Mouse (Mus musculus) intestine, embryonic 15.5 days (tissue): ENCODE data around the gene St6gal1. TPM values are rescaled to one million over a fixed set of nuclear protein-coding genes. Genes with fewer than 3 reads are reported as not detected.
"Not testable (repeated sequence)": the region's sequence is repeated elsewhere in the genome, so short reads cannot be mapped to it uniquely, and the experiment has no call there.

Source experiments
- ATAC-seq: fragments of 200-750 bp; cut with Nextera tagmentation; 2 replicates; pipeline ENCODE4 v1.8.0; 2017; ENCODE audit warnings: moderate TSS enrichment, moderate library complexity
- H3K27ac ChIP-seq: fragments of 300-500 bp; sonication (generic); 2 replicates; pipeline ENCODE4 v1.5.1; 2015; ENCODE audit warnings: mild to moderate bottlenecking, inconsistent platforms
- H3K27me3 ChIP-seq: fragments of 300-500 bp; sonication (generic); replicated peaks from 2 replicates; pipeline ENCODE4 v1.6.1; 2015; ENCODE audit warnings: inconsistent platforms
- H3K36me3 ChIP-seq: fragments of 300-500 bp; sonication (generic); 2 replicates; pipeline ENCODE4 v1.6.1; 2015; ENCODE audit warnings: inconsistent platforms
- H3K4me1 ChIP-seq: fragments of 300-500 bp; sonication (generic); replicated peaks from 2 replicates; pipeline ENCODE4 v1.6.1; 2015; ENCODE audit warnings: inconsistent platforms
- H3K4me2 ChIP-seq: fragments of 300-500 bp; sonication (generic); replicated peaks from 2 replicates; pipeline ENCODE4 v1.6.1; 2015; ENCODE audit warnings: mild to moderate bottlenecking, inconsistent platforms
- H3K4me3 ChIP-seq: fragments of 300-500 bp; sonication (generic); replicated peaks from 2 replicates; pipeline ENCODE4 v1.5.1; 2015; ENCODE audit warnings: inconsistent platforms
- H3K9ac ChIP-seq: fragments of 300-500 bp; sonication (generic); 2 replicates; pipeline ENCODE4 v1.6.1; 2015; ENCODE audit warnings: inconsistent platforms
- H3K9me3 ChIP-seq: fragments of 300-500 bp; sonication (generic); 2 replicates; pipeline ENCODE4 v1.6.1; 2016; ENCODE audit warnings: inconsistent platforms
- WGBS: fragments of 180-500 bp; shearing (Covaris S2); methylation state at CpG from one replicate; pipeline ENCODE4 v1.1.7; 2015; 5-methylcytosine and 5-hydroxymethylcytosine counted together
- polyA plus RNA-seq: library from polyadenylated mRNA; unstranded; fragments of >200 nt; fragmentation: Nextera tagmentation; extraction: Ambion mirVana; gene quantifications from 2 replicates; pipeline ENCODE4 v1.2.1, GENCODE M21; 2015

The St6gal1 gene
- polyA plus RNA-seq = 15.7 and 17.5 TPM in 2 replicates

DNA sequence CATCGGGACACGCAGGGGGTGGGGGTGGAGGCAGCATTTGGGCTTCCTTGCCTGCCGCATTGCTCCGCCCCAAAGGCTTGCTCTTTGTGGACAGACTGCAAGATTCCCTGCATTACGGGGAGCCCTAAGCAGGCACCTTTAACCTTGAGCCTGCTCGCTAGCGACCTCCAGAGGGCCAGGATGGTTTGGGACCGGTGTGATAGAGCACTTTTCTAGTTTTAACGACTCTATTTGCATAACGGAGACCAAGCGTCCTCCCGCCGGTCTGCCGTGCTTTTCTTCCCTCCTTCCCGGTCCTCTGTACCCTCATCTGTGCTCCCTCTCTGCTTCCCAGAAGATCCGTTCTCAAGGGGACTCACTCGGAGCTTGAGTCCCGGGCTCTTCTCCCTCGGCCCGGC is at the start of gene St6gal1:
St6gal1 (plus strand) TSS at position 70 of the 398 bp plus-strand sequence.
- peak; percentile 78 for ATAC-seq
- WGBS = under 1% methylated on average over 20 of the region's 20 CpGs
- H3K4me2 ChIP-seq = peak within 1 kb of the TSS; percentile 96

DNA sequence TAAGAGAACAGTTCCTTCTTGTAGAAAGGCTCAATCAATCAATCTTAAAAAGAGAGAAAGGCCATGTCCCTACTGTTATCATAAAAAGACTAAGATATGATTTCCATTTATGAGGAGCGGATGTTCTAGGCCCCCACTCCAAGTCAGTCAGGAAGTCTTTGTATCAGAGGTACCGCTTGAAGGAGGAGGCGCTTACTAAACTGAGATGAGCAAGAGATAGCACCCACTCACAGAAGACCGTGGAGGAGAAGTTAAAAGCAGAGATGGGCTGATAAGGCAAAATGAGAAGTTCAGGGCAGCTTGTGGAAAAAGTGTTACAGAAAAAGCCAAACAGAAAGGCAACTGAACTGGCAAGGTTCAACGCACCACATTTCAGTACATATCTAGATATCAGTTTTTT is 49.7 kb upstream of the St6gal1 start:
- WGBS = 86% methylated on average over 5 of the region's 5 CpGs
- Histone ChIP-seq H3K4me3 (no peak overlapping the region), H3K9me3 (no peaks in the 10 kb centered on the region), H3K4me2 (no peak overlapping the region), H3K9ac (no peak overlapping the region), H3K27me3 (no peaks in the 10 kb centered on the region), H3K27ac (no peak overlapping the region), H3K4me1 (no peaks in the 10 kb centered on the region), H3K36me3 (no peaks in the 10 kb centered on the region)
- ATAC-seq = no peak

More for the DNA sequence above, at the start of gene St6gal1:
- H3K9ac ChIP-seq = peak within 1 kb of the TSS; percentile 76
- H3K36me3 ChIP-seq = no peaks in the 10 kb centered on the region
- H3K4me3 ChIP-seq = peak within 1 kb of the TSS; percentile 73
- H3K4me1 ChIP-seq = peaks cover 14% of the 10 kb centered on the region; the same call in 1 of the 2 replicates
- peak within 1 kb of the TSS; percentile 85 for H3K27ac ChIP-seq
- H3K27me3 ChIP-seq = no peaks in the 10 kb centered on the region
- H3K9me3 ChIP-seq = no peaks in the 10 kb centered on the region

DNA sequence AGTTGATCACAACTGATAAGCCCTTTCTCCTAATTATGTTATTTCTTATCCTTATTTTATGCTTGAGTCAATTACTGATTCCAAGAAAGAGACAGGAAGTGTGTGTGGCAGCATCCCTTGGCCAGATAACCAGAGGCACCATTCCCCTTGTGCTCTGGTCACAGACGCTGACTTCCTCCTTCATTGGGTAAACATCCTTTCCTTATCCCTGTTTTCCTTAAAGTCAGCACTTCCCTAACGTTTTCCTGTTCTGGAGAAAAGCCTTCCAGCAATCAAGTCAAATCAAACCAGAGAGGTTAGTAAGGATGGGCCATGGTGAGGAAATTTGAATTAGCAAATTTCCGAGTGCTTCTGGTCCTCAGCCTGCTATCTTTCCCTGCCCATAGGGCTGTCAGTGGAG is 48.6 kb upstream of the St6gal1 start:
- Histone ChIP-seq H3K4me3 (no peak overlapping the region), H3K4me2 (no peak overlapping the region), H3K36me3 (no peaks in the 10 kb centered on the region), H3K4me1 (no peaks in the 10 kb centered on the region), H3K27ac (no peak overlapping the region), H3K9me3 (no peaks in the 10 kb centered on the region), H3K9ac (no peak overlapping the region), H3K27me3 (no peaks in the 10 kb centered on the region)
- ATAC-seq = no peak
- WGBS = 42% methylated on average over 3 of the region's 3 CpGs

DNA sequence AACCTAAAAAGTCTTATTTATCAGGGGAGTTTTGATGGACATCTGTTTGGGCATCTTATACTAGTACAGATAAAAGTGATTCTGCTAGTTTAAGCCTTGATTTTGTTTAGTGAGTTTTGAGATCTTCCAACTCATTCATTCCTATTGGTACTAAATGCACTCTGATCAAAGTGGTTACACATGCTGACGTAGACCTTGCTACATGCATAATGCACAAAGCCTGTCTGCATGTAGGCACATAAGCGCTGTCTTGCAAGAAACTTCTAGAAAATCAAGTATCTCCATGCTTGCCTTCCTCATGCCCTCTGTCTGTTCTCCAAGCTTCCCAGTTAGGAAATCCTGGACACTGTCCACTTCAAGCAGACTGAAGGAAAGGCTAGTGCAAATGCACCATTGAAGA is 46.7 kb upstream of the St6gal1 start:
- WGBS = 99% methylated on average over 2 of the region's 2 CpGs
- H3K9me3 ChIP-seq = no peaks in the 10 kb centered on the region
- no peaks in the 10 kb centered on the region for H3K27me3 ChIP-seq
- no peak overlapping the region for H3K9ac ChIP-seq
- ATAC-seq = no peak
- no peak overlapping the region for H3K4me3 ChIP-seq
- H3K36me3 ChIP-seq = no peaks in the 10 kb centered on the region
- no peak overlapping the region for H3K27ac ChIP-seq
- no peaks in the 10 kb centered on the region for H3K4me1 ChIP-seq
- no peak overlapping the region for H3K4me2 ChIP-seq

DNA sequence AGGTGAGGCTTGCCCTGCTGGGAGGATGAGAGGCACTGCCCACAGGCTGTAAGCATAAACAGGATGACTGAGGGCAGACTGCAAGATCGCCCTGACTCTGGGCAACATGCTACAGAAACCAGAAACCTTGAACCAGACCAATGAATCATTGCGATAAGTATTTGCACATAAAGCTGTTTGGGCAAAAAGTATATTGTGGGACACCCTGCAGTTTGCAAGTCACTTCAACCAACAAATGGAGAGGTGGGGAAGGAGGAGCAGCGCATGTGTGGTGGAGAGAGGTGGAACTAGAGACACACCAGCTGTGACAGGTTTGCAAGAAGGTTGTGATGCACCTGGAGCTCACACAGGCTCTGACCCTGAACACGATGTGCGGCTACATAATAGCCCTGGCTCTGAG is 45.7 kb upstream of the St6gal1 start:
- no peak overlapping the region for H3K9ac ChIP-seq
- no peaks in the 10 kb centered on the region for H3K36me3 ChIP-seq
- no peaks in the 10 kb centered on the region for H3K27me3 ChIP-seq
- no peaks in the 10 kb centered on the region for H3K9me3 ChIP-seq
- WGBS = 87% methylated on average over 5 of the region's 5 CpGs
- H3K4me1 ChIP-seq = no peaks in the 10 kb centered on the region
- H3K4me3 ChIP-seq = no peak overlapping the region
- H3K27ac ChIP-seq = no peak overlapping the region
- no peak overlapping the region for H3K4me2 ChIP-seq
- no peak for ATAC-seq

DNA sequence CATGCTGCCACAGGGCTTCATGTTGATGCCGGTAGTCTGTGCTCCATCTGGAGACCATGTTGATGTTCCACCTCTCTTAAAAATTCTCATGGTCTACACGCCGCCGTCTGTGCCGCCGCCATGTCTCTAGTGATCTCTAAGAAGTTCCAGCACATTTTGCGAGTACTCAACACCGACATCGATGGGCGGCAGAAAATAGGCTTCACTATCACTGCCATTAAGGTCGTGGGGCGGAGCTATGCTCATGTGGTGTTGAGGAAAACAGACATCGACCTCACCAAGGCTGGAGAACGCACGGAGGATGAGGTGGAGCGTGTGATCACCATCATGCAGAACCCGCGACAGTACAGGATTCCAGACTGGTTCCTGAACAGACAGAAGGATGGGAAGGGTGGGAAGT is 45.1 kb upstream of the St6gal1 start:
- not testable (repeated sequence) for H3K9ac ChIP-seq, H3K4me1 ChIP-seq, H3K27me3 ChIP-seq, H3K36me3 ChIP-seq, H3K9me3 ChIP-seq, H3K27ac ChIP-seq, H3K4me3 ChIP-seq, ATAC-seq, H3K4me2 ChIP-seq
- WGBS = 91% methylated on average over 18 of the region's 18 CpGs

DNA sequence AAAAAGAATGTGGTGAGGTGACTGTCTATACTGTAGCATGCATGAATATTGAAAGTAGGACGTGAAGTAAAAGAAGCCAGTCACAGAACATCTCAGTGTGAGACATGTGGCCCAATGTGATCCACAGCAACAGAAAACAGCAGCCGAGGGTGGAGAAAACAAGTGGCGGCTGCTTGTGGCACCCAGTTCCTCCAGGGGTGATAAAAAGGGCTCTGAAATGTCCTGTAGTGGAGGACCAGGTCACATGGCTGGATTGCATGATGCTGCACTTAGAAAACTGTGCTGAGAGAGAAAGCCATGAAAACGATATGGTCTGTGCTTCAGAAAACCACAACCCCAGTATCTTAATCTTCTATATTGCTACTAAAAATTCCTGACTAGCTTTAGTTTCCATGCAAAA is 43.5 kb upstream of the St6gal1 start:
- Histone ChIP-seq H3K4me2 (no peak overlapping the region), H3K27ac (no peak overlapping the region), H3K36me3 (no peaks in the 10 kb centered on the region), H3K9ac (no peak overlapping the region), H3K4me3 (no peak overlapping the region), H3K27me3 (no peaks in the 10 kb centered on the region), H3K4me1 (no peaks in the 10 kb centered on the region), H3K9me3 (no peaks in the 10 kb centered on the region)
- ATAC-seq = no peak
- WGBS = 66% methylated on average over 4 of the region's 4 CpGs

DNA sequence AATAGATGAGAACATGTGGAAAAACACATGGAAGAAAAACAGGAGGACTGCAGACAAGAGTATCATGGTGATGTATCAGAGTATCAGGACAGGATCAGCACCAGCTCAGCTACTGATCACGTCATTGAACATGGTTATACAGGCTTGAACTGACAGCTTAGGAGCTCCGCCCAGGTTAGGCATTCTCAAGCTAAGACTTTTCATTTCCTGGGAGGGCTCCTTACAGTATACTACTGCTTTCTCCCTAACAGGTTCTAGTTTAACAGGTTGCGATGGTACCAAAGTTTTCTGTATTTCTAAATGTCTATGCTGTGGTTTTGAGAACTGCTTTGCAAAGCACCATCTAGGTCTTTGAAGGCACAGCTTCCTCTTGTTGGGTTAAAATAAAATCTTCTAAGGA is 43.1 kb upstream of the St6gal1 start:
- Histone ChIP-seq H3K4me3 (no peak overlapping the region), H3K27ac (no peak overlapping the region), H3K4me1 (no peaks in the 10 kb centered on the region), H3K9ac (no peak overlapping the region), H3K4me2 (no peak overlapping the region), H3K27me3 (no peaks in the 10 kb centered on the region), H3K9me3 (no peaks in the 10 kb centered on the region), H3K36me3 (no peaks in the 10 kb centered on the region)
- WGBS = 77% methylated on average over 3 of the region's 3 CpGs
- ATAC-seq = no peak

DNA sequence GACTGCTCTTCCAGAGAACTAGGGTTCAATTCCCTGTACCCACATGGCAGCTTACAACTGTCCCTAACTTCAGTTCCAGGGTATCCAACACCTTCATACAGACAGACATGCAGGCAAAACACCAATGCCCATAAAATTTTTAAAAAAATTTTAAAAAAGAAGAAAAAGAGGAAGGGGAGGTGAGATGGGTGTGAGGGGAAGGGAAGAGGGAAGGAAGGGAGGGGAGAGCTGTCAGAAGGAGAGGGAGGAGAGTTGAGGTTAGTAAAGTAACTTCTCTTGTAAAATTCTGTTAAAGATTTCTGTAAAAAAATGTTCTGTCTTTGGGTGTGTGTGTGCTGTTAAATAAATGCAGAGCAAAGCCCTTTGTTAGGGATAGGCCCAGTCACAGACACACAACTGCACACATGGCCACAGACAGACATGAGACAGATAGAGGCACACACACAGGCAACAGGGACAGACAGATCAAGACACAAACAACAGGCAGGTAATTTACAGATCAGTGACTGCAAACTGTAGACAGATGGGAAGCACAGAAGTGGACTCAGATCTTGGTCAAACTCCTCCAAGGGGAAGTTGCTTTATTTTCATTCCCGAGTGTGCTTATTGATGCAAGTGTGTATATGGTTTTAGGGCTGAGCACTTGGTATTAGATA is 42.5 kb upstream of the St6gal1 start:
- no peaks in the 10 kb centered on the region for H3K4me1 ChIP-seq
- H3K9me3 ChIP-seq = no peaks in the 10 kb centered on the region
- no peak overlapping the region for H3K4me3 ChIP-seq
- ATAC-seq = no peak
- 66% methylated on average over 1 of the region's 1 CpGs for WGBS
- no peaks in the 10 kb centered on the region for H3K27me3 ChIP-seq
- H3K36me3 ChIP-seq = no peaks in the 10 kb centered on the region
- no peak overlapping the region for H3K9ac ChIP-seq
- no peak overlapping the region for H3K27ac ChIP-seq
- H3K4me2 ChIP-seq = no peak overlapping the region

DNA sequence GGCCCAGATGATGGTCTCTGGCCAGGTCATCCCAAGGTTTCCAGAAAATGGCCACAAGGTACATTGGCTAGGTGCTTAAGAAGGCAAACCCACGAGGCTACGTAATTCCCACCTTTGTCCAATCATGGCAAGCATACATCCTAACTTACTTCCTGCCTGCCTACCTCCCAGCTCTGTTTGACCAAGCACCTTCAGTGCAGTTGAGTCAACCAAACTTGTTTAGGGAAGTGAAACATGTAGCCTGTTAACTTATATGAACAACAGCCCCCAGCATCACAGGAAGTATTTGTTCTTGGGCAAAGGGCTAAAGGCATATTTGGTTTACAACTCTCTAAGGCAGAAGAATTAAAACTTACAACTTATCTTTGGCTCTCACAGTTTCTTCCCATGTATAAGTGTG is 38.7 kb upstream of the St6gal1 start:
- no peaks in the 10 kb centered on the region for H3K36me3 ChIP-seq
- no peak overlapping the region for H3K4me2 ChIP-seq
- H3K4me1 ChIP-seq = no peaks in the 10 kb centered on the region
- no peak for ATAC-seq
- H3K9ac ChIP-seq = no peak overlapping the region
- H3K27me3 ChIP-seq = no peaks in the 10 kb centered on the region
- no peak overlapping the region for H3K4me3 ChIP-seq
- WGBS = 85% methylated on average over 2 of the region's 2 CpGs
- H3K9me3 ChIP-seq = no peaks in the 10 kb centered on the region
- no peak overlapping the region for H3K27ac ChIP-seq

DNA sequence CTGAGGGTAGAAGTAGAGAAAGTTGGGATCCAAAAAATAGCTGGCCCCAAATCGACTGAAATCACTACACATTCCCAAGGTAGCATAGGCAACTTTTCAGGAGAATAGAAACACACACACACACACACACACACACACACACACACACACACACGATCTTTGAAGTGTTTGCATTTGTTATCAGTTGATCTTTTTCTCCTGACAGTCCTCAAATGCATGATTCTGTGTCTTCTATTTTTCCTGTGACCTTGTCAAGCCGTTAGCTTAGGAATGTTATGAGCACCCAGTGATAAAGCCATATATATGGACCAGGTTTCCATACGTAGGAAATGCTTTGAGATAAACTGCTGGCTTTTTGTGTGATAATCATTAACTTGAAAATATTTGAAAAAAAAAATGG is 38.1 kb upstream of the St6gal1 start:
- Histone ChIP-seq H3K4me1 (no peaks in the 10 kb centered on the region), H3K4me2 (no peak overlapping the region), H3K27me3 (no peaks in the 10 kb centered on the region), H3K36me3 (no peaks in the 10 kb centered on the region), H3K9ac (no peak overlapping the region), H3K9me3 (no peaks in the 10 kb centered on the region), H3K4me3 (no peak overlapping the region), H3K27ac (no peak overlapping the region)
- 54% methylated on average over 4 of the region's 4 CpGs for WGBS
- no peak for ATAC-seq

DNA sequence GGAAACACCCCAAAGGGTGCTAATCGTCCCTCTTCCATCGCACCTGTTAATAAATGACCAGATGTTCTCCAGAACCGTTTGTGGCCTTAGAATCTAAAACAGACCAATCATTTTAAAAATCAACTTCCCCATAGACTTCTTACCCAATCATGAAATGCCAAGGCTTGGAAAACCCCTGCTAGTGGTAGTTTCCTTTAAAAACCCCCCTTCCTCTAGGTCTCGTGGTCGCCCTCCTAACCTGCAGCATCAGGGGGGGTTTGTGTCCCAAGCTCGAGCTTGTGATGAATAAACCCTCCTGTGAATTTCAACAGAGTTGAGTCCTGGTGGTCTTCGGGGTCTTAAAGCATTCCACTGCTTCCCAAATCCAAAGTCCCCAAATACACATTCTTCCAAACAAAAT is 36.6 kb upstream of the St6gal1 start:
- Histone ChIP-seq H3K4me1 (no peaks in the 10 kb centered on the region), H3K4me3 (no peak overlapping the region), H3K27me3 (no peaks in the 10 kb centered on the region), H3K36me3 (no peaks in the 10 kb centered on the region), H3K4me2 (no peak overlapping the region), H3K9me3 (no peaks in the 10 kb centered on the region), H3K9ac (no peak overlapping the region), H3K27ac (no peak overlapping the region)
- 73% methylated on average over 7 of the region's 7 CpGs for WGBS
- no peak for ATAC-seq

DNA sequence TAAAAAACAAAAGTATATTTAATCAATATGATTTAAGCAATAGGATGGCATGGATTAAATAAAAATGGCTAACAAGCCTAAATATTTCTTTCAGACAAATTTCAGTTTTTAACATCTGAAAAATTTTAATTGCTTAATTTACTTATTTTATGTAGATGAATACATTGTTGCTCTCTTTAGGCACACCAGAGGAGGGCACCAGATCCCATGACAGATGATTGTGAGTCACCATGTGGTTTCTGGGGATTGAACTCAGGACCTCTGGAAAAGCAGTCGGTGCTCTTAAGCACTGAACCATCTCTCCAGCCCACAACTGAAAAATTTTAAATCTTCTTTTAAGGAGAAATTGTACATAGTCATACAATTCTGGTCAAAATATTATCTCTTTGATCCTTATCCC is 34.9 kb upstream of the St6gal1 start:
- no peaks in the 10 kb centered on the region for H3K36me3 ChIP-seq
- no peaks in the 10 kb centered on the region for H3K27me3 ChIP-seq
- 80% methylated on average over 1 of the region's 1 CpGs for WGBS
- no peak overlapping the region for H3K4me3 ChIP-seq
- H3K4me1 ChIP-seq = no peaks in the 10 kb centered on the region
- no peak overlapping the region for H3K9ac ChIP-seq
- no peak for ATAC-seq
- H3K4me2 ChIP-seq = no peak overlapping the region
- H3K9me3 ChIP-seq = no peaks in the 10 kb centered on the region
- H3K27ac ChIP-seq = no peak overlapping the region
